ENCODE assay signal across 21 mouse cellular contexts in genomic region chr15:12273325-12274052, GRCm38 (mm10). TPM values are rescaled to one million over a fixed set of nuclear protein-coding genes. Genes with fewer than 3 reads are reported as not detected.
DNase-seq lines count a peak whose midpoint lies in the region; ATAC-seq and TF ChIP-seq lines count a peak whose summit lies in the region.
"Had no signal": no experiment of that assay in that cellular context is flagged by ENCODE, and none has a peak within 500 bp of the region (broad histone marks: within the 10 kb centered on the region; RNA-seq: fewer than 3 reads in every experiment).

No protein-coding gene starts in this region.

- H3K27me3 ChIP-seq in cerebellum, adult 2 months (ENCODE audit: control insufficient read depth, insufficient read depth, low read length) = no peaks in the 10 kb centered on the region
- no peaks in the 10 kb centered on the region for H3K27me3 ChIP-seq in lung, postnatal 0 days (replicated peaks; ENCODE audit: insufficient read depth, low read length)
- H3K27me3 ChIP-seq: hindbrain, embryonic 15.5 days; liver, embryonic 12.5 days; stomach, embryonic 15.5 days had no signal

- no peaks in the 10 kb centered on the region for H3K4me1 ChIP-seq in cerebellum, adult 2 months (ENCODE audit: control insufficient read depth, insufficient read depth, low read length)
- 0 out of 2 replicates have a peak, but pooled peaks cover 2% of the 10 kb centered on the region for H3K4me1 ChIP-seq in lung, postnatal 0 days (ENCODE audit: insufficient read depth, low read depth, low read length)
- H3K4me1 ChIP-seq: embryonic facial prominence, embryonic 10.5 days; hindbrain, embryonic 15.5 days; stomach, embryonic 15.5 days had no signal

- TF ChIP-seq POLR2A in cerebellum, adult 2 months (IDR thresholded peaks at IDR 0.05; ENCODE audit: borderline replicate concordance, insufficient read depth, low read length) = no peak

- no peak overlapping the region for H3K4me3 ChIP-seq in cerebellum, adult 2 months (replicated peaks; ENCODE audit: insufficient read depth, low read depth, low read length)
- H3K4me3 ChIP-seq in lung, postnatal 0 days (ENCODE audit: low read depth, low read length) = no peak overlapping the region
- H3K4me3 ChIP-seq: embryonic facial prominence, embryonic 10.5 days; hindbrain, embryonic 15.5 days; liver, embryonic 12.5 days; stomach, embryonic 15.5 days had no signal

- H3K9ac ChIP-seq in lung, postnatal 0 days (replicated peaks; ENCODE audit: low read depth) = no peak overlapping the region
- H3K9ac ChIP-seq: hindbrain, embryonic 15.5 days; liver, embryonic 12.5 days; stomach, embryonic 15.5 days had no signal

- peaks cover 13% of the 10 kb centered on the region; the same call in 1 of the 2 replicates for H3K36me3 ChIP-seq in lung, postnatal 0 days (ENCODE audit: insufficient read depth, low read length)

- TF ChIP-seq EP300 in lung, postnatal 0 days (IDR thresholded peaks at IDR 0.05) = no peak

- H3K27ac ChIP-seq in cerebellum, adult 2 months (ENCODE audit: insufficient read depth, low read length) = no peak overlapping the region
- H3K27ac ChIP-seq in lung, postnatal 0 days (ENCODE audit: low read length) = no peak overlapping the region
- H3K27ac ChIP-seq: embryonic facial prominence, embryonic 10.5 days; hindbrain, embryonic 15.5 days; liver, embryonic 12.5 days; stomach, embryonic 15.5 days had no signal

- 75% methylated on average over 12 of the region's 12 CpGs for WGBS in cerebellum, adult 2 months
- 66% methylated on average over 12 of the region's 12 CpGs for WGBS in lung, postnatal 0 days

- TF ChIP-seq CTCF in cerebellum, adult 2 months (IDR thresholded peaks at IDR 0.05; ENCODE audit: borderline replicate concordance, insufficient read depth, low read depth, low read length) = no peak
- no peak for TF ChIP-seq CTCF in lung, postnatal 0 days (IDR thresholded peaks at IDR 0.05)

- no peak overlapping the region for H3K4me2 ChIP-seq in lung, postnatal 0 days (replicated peaks; ENCODE audit: low read depth, low read length)
- H3K4me2 ChIP-seq: hindbrain, embryonic 15.5 days; liver, embryonic 12.5 days; stomach, embryonic 15.5 days had no signal

- DNase-seq in cerebellum, postnatal 10 days = peak; percentile 18 to 19
- no peak for DNase-seq in cerebellum, adult 2 months
- peak; percentile 7 for DNase-seq in kidney, adult 11 months
- DNase-seq in kidney, adult 18-20 months = no peak
- no peak for DNase-seq in lung, postnatal 0 days (ENCODE audit: low spot score)
- DNase-seq in lung, adult 18-20 months = no peak
- DNase-seq in frontal cortex, postnatal 25 days (ENCODE audit: low spot score in 2 of 2) = no peak
- DNase-seq: adrenal gland, postnatal 36 days; heart, adult 11 months; layer of hippocampus, postnatal 36 days; lung, postnatal 36 days; spleen, adult 18-20 months; thymus, postnatal 14 days had no signal

- H3K9me3 ChIP-seq in lung, postnatal 0 days (ENCODE audit: low read length) = no peaks in the 10 kb centered on the region
- H3K9me3 ChIP-seq: embryonic facial prominence, embryonic 10.5 days; hindbrain, embryonic 15.5 days; liver, embryonic 12.5 days; stomach, embryonic 15.5 days had no signal

- ATAC-seq in lung, postnatal 0 days = peak; percentile 16; the same call in 1 of the 2 replicates
- peak; percentile 81 for ATAC-seq in granulocyte monocyte progenitor cell, adult 5-6 weeks (replicated peaks; ENCODE audit: poor library complexity, severe bottlenecking)
- ATAC-seq: activated CD4-positive, CD25-positive, alpha-beta regulatory T cell, adult 4 months; liver, embryonic 12.5 days had no signal

RNA-seq across cellular contexts. Expression of gene Golph3, which starts 47.8 kb away (rescaled TPM):
- 89.1 and 91.2 TPM in 2 replicates for polyA plus RNA-seq in cerebellum, adult 2 months (2012; rRNA removed)
- 79.4 and 85.9 TPM in 2 replicates for polyA plus RNA-seq in lung, postnatal 0 days (2015; fragmentation: Nextera tagmentation; extraction: Ambion mirVana)
- 64.1 and 73.3 TPM in 2 replicates for total RNA-seq in granulocyte monocyte progenitor cell, adult 5-6 weeks (2014; fragmentation: Nextera tagmentation)
- 92.7 and 98.3 TPM in 2 replicates for total RNA-seq in granulocyte monocyte progenitor cell, adult 5-6 weeks (2017)

RNA-seq across cellular contexts. Expression of gene 1810049J17Rik, which starts 48.2 kb away (rescaled TPM):
- polyA plus RNA-seq in cerebellum, adult 2 months (2012; rRNA removed) = not detected in 2 replicates
- polyA plus RNA-seq in lung, postnatal 0 days (2015; fragmentation: Nextera tagmentation; extraction: Ambion mirVana) = 0.33 and 1.1 TPM in 2 replicates
- total RNA-seq in granulocyte monocyte progenitor cell, adult 5-6 weeks (2014; fragmentation: Nextera tagmentation) = not detected in 2 replicates
- not detected in 2 replicates for total RNA-seq in granulocyte monocyte progenitor cell, adult 5-6 weeks (2017)
- total RNA-seq: monocyte, adult 5-6 weeks had no signal
- polyA plus RNA-seq: activated CD4-positive, CD25-positive, alpha-beta regulatory T cell, adult 4 months; embryonic facial prominence, embryonic 10.5 days; large intestine, adult 2 months had no signal

Comparison
In these comparisons a context has a peak if more than half of its experiments do, and no peak if none do; other contexts are left out.
1. DNase-seq: peak in cerebellum, postnatal 10 days (2 of 2) and kidney, adult 11 months (single experiment); none in cerebellum, adult 2 months (0 of 2), kidney, adult 18-20 months (single experiment), lung, postnatal 0 days (single experiment), lung, adult 18-20 months (0 of 2) and frontal cortex, postnatal 25 days (0 of 2).